Mouse (Mus musculus) Patski (cell line): Measurements from ENCODE around the gene Kcnh4. TPM values are rescaled to one million over a fixed set of nuclear protein-coding genes. Genes with fewer than 3 reads are reported as not detected.

Source experiments
- ATAC-seq: fragments of 100-300 bp; one replicate; pipeline ENCODE4 v1.8.0; 2021
- CTCF ChIA-PET: fragments of 350-600 bp; sonication (Branson Sonifier 250); formaldehyde crosslinking; loops from one replicate; lab custom pipeline; 2022; ENCODE audit warnings: inconsistent platforms; lab: Charles Lee
- POLR2A ChIA-PET: fragments of 350-600 bp; sonication (Branson Sonifier 250); formaldehyde crosslinking; loops from one replicate; lab custom pipeline; 2022; ENCODE audit warnings: antibody characterized with exemption, inconsistent platforms; lab: Charles Lee
- DNase-seq: peaks from one replicate; pipeline ENCODE4 v3.0.0-alpha.2; 2011; ENCODE audit warnings: low read depth, low spot score
- H3K27me3 ChIP-seq: fragments of 371-371 bp; one replicate; pipeline ENCODE4 v1.5.1; 2021
- CTCF ChIP-seq: fragments of 100-300 bp; IDR thresholded peaks from one replicate; pipeline ENCODE4 v1.5.1; 2021
- in situ Hi-C: fragments of 300-500 bp; cut with MboI; formaldehyde crosslinking; loops from 3 replicates; pipeline ENCODE4 v1.11.1; 2018; ENCODE audit warnings: low pct_unique_long_range_greater_than_20kb, mixed read lengths
- polyA plus RNA-seq: library from polyadenylated mRNA; unstranded; gene quantifications from one replicate; pipeline ENCODE4 v1.2.3, GENCODE M21; 2021

Kcnh4 gene
- polyA plus RNA-seq, 1 experiment from 2014 or later: 0.01 TPM

- POLR2A ChIA-PET: no interaction called here
- CTCF ChIA-PET: interaction anchor here (1.2 to 2.1 kb wide), 5 partner anchors 10 to 344 kb away, joined by 3 to 5 read pairs (median 5); partner anchors contain the start of genes Dnajc7 and Kat2a
- DNase-seq (peak; percentile 53), ATAC-seq (no peak)
- TF ChIP-seq CTCF: no peak
- no peaks in the 10 kb centered on the region for H3K27me3 ChIP-seq
- in situ Hi-C loops: no loop called here
Measured at GRCm38 (mm10) chr11:100702081-100702851, 57.5 kb downstream of the Kcnh4 start.

DNA sequence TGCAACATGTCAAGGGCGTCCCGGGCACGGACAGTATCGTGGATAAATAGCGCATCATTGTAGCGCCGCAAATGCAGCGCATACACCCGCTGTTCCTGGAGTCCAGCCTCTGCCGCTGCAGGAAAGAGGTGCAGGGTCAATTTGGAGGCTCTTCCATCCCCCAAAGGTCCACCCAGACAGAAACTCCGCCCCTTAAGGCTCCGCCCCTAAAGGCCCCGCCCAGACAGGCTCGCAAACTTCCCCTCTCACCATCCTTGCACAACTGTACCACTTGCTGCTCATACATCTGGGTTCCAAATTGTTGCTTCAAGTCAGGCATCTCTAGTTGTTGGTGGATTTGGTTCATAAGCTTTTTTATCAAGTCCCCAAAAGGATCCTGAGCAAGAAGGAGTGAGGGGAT is 58.4 kb downstream of the Kcnh4 start:
- H3K27me3 ChIP-seq: no peaks in the 10 kb centered on the region
- DNase-seq: no peak
- in situ Hi-C loops: no loop called here
- ChIA-PET CTCF (interaction anchor here (0.9 to 1.2 kb wide), 2 partner anchors 74 to 81 kb away, joined by 3 read pairs; partner anchors contain the start of gene Dnajc7), POLR2A (no interaction called here)
- TF ChIP-seq CTCF: no peak
- ATAC-seq: no peak

GRCm38 (mm10) chr11:100700710-100701109 is 59.0 kb downstream of the Kcnh4 start:
- H3K27me3 ChIP-seq: no peaks in the 10 kb centered on the region
- DNase-seq: no peak
- CTCF ChIA-PET: interaction anchor here (0.9 kb wide), 1 partner anchor 74 kb away, joined by 3 read pairs; no protein-coding TSS in a partner anchor
- in situ Hi-C loops: no loop called here
- POLR2A ChIA-PET: interaction anchor here (1.1 kb wide), 1 partner anchor 11 kb away, joined by 3 read pairs; no protein-coding TSS in a partner anchor
- TF ChIP-seq CTCF: no peak
- ATAC-seq: no peak

GRCm38 (mm10) chr11:100697921-100698320 is 61.8 kb downstream of the Kcnh4 start:
- ChIA-PET POLR2A (no interaction called here), CTCF (no interaction called here)
- no peaks in the 10 kb centered on the region for H3K27me3 ChIP-seq
- no peak for DNase-seq
- no peak for ATAC-seq
- in situ Hi-C loops: loop anchor here (5.0 kb wide), 3 partner anchors 76 to 276 kb away; partner anchors contain the start of genes Cnp and Dnajc7
- no peak for TF ChIP-seq CTCF

GRCm38 (mm10) chr11:100694926-100695325 is 64.8 kb downstream of the Kcnh4 start:
- in situ Hi-C loops: loop anchor here (5.0 kb wide), 3 partner anchors 73 to 273 kb away; partner anchors contain the start of genes Cnp and Dnajc7
- CTCF ChIA-PET: interaction anchor here (0.9 to 1.1 kb wide), 4 partner anchors 35 to 125 kb away, joined by 3 to 5 read pairs (median 4); no protein-coding TSS in a partner anchor
- peaks cover 5% of the 10 kb centered on the region for H3K27me3 ChIP-seq
- no peak for ATAC-seq
- POLR2A ChIA-PET: no interaction called here
- peak; percentile 96 for TF ChIP-seq CTCF
- no peak for DNase-seq

- DNase-seq (no peak), ATAC-seq (no peak)
- peaks cover 5% of the 10 kb centered on the region for H3K27me3 ChIP-seq
- no peak for TF ChIP-seq CTCF
- ChIA-PET CTCF (interaction anchor here (0.9 kb wide), 1 partner anchor 67 kb away, joined by 3 read pairs; no protein-coding TSS in a partner anchor), POLR2A (no interaction called here)
- in situ Hi-C loops: no loop called here
Measured at GRCm38 (mm10) chr11:100693154-100693553, 66.6 kb downstream of the Kcnh4 start.

- ChIA-PET CTCF (no interaction called here), POLR2A (no interaction called here)
- H3K27me3 ChIP-seq: peaks cover 5% of the 10 kb centered on the region
- no peak for ATAC-seq
- TF ChIP-seq CTCF: no peak
- DNase-seq: no peak
- in situ Hi-C loops: no loop called here
Measured at GRCm38 (mm10) chr11:100692164-100692616, 67.6 kb downstream of the Kcnh4 start, which contains the start of gene Zfp385c. Gene Zfp385c, minus strand, starts transcription at chr11:100692455.

GRCm38 (mm10) chr11:100690389-100690788 is 69.4 kb downstream of the Kcnh4 start:
- ChIA-PET POLR2A (no interaction called here), CTCF (no interaction called here)
- TF ChIP-seq CTCF: no peak
- in situ Hi-C loops: no loop called here
- H3K27me3 ChIP-seq: peaks cover 5% of the 10 kb centered on the region
- ATAC-seq: no peak
- no peak for DNase-seq

Other genes starting within 250 kb of the Kcnh4 start
- gene Acly, start 231.9 kb downstream of the Kcnh4 start, polyA plus RNA-seq: 162 TPM
- gene Ttc25, start 214.3 kb downstream of the Kcnh4 start, polyA plus RNA-seq: 2.2 TPM
- gene Cnp, start 185.0 kb downstream of the Kcnh4 start, polyA plus RNA-seq: 17.9 TPM
- gene Nkiras2, start 140.7 kb downstream of the Kcnh4 start, polyA plus RNA-seq: 36.5 TPM
- gene Dnajc7, start 139.8 kb downstream of the Kcnh4 start, polyA plus RNA-seq: 268 TPM
- gene Zfp385c, start 67.5 kb downstream of the Kcnh4 start, polyA plus RNA-seq: not detected
- gene Dhx58, start 55.7 kb downstream of the Kcnh4 start, polyA plus RNA-seq: 1.5 TPM
- 55.3 TPM for gene Kat2a, start 47.5 kb downstream of the Kcnh4 start, polyA plus RNA-seq
- gene Hspb9, start 46.1 kb downstream of the Kcnh4 start, polyA plus RNA-seq: 0.49 TPM
- 194 TPM for gene Rab5c, start 21.7 kb downstream of the Kcnh4 start, polyA plus RNA-seq
- gene Hcrt, start 3.0 kb upstream of the Kcnh4 start, polyA plus RNA-seq: not detected
- gene Ghdc, start 11.0 kb upstream of the Kcnh4 start, polyA plus RNA-seq: 24.7 TPM
- 26.8 TPM for gene Stat5b, start 90.8 kb upstream of the Kcnh4 start, polyA plus RNA-seq
- gene Stat5a, start 99.4 kb upstream of the Kcnh4 start, polyA plus RNA-seq: 14.4 TPM
- gene Stat3, start 179.6 kb upstream of the Kcnh4 start, polyA plus RNA-seq: 152 TPM
- gene Cavin1, start 210.9 kb upstream of the Kcnh4 start, polyA plus RNA-seq: 211 TPM
- gene Atp6v0a1, start 249.5 kb upstream of the Kcnh4 start, polyA plus RNA-seq: 141 TPM